Mouse (Mus musculus): Measurements from ENCODE around the gene Panx3. TPM values are rescaled to one million over a fixed set of nuclear protein-coding genes. Genes with fewer than 3 reads are reported as not detected.

Gene Panx3
- polyA plus RNA-seq, 1 experiment from 2014 or later, result not detected

- no peak for ATAC-seq
- Histone ChIP-seq H3K27ac (no peak overlapping the region), H3K4me2 (replicated peaks) (no peak overlapping the region), H3K4me1 (replicated peaks) (peaks cover 21% of the 10 kb centered on the region), H3K9me3 (no peaks in the 10 kb centered on the region), H3K27me3 (no peaks in the 10 kb centered on the region), H3K9ac (replicated peaks) (no peak overlapping the region), H3K36me3 (no peaks in the 10 kb centered on the region), H3K4me3 (replicated peaks) (no peak overlapping the region)
- 96% methylated on average over 2 of the region's 2 CpGs for whole genome bisulfite sequencing
Measured at GRCm38 (mm10) chr9:37629941-37630340, 39.1 kb downstream of the Panx3 start.

GRCm38 (mm10) chr9:37628581-37628980, 40.5 kb downstream of the Panx3 start:
- Histone ChIP-seq H3K27me3 (no peaks in the 10 kb centered on the region), H3K9ac (replicated peaks) (no peak overlapping the region), H3K36me3 (no peaks in the 10 kb centered on the region), H3K9me3 (no peaks in the 10 kb centered on the region), H3K27ac (no peak overlapping the region), H3K4me3 (replicated peaks) (no peak overlapping the region), H3K4me2 (replicated peaks) (no peak overlapping the region), H3K4me1 (replicated peaks) (peaks cover 33% of the 10 kb centered on the region)
- 41% methylated on average over 4 of the region's 4 CpGs for WGBS
- ATAC-seq, result no peak

- H3K4me1 ChIP-seq (replicated peaks), result peaks cover 33% of the 10 kb centered on the region
- 97% methylated on average over 1 of the region's 1 CpGs for WGBS
- no peak for ATAC-seq
- no peak overlapping the region for H3K4me3 ChIP-seq (replicated peaks)
- no peak overlapping the region for H3K4me2 ChIP-seq (replicated peaks)
- H3K27me3 ChIP-seq, result no peaks in the 10 kb centered on the region
- H3K36me3 ChIP-seq, result no peaks in the 10 kb centered on the region
- H3K9ac ChIP-seq (replicated peaks), result no peak overlapping the region
- H3K9me3 ChIP-seq, result no peaks in the 10 kb centered on the region
- H3K27ac ChIP-seq, result no peak overlapping the region
Measured at GRCm38 (mm10) chr9:37627263-37627662, 41.8 kb downstream of the Panx3 start.

- 8% methylated on average over 3 of the region's 3 CpGs for WGBS
- Histone ChIP-seq H3K9ac (replicated peaks) (no peak overlapping the region), H3K9me3 (no peaks in the 10 kb centered on the region), H3K4me2 (replicated peaks) (peak overlapping the region; percentile 20), H3K4me3 (replicated peaks) (no peak overlapping the region), H3K36me3 (no peaks in the 10 kb centered on the region), H3K27ac (peak overlapping the region; percentile 84), H3K27me3 (0 out of 2 replicates have a peak, but pooled peaks cover 3% of the 10 kb centered on the region), H3K4me1 (replicated peaks) (peaks cover 33% of the 10 kb centered on the region)
- ATAC-seq, result peak; percentile 80
Measured at GRCm38 (mm10) chr9:37626103-37626567, 42.9 kb downstream of the Panx3 start.

- H3K9me3 ChIP-seq, result no peaks in the 10 kb centered on the region
- peaks cover 33% of the 10 kb centered on the region for H3K4me1 ChIP-seq (replicated peaks)
- peak; percentile 89 for ATAC-seq
- 0 out of 2 replicates have a peak, but pooled peaks cover 4% of the 10 kb centered on the region for H3K27me3 ChIP-seq
- peak overlapping the region; percentile 84 for H3K27ac ChIP-seq
- H3K4me2 ChIP-seq (replicated peaks), result peak overlapping the region; percentile 20
- peak overlapping the region; percentile 25; the same call in 1 of the 2 replicates for H3K9ac ChIP-seq (replicated peaks)
- no peak overlapping the region for H3K4me3 ChIP-seq (replicated peaks)
- WGBS, result 10% methylated on average over 7 of the region's 7 CpGs
- H3K36me3 ChIP-seq, result no peaks in the 10 kb centered on the region
Measured at GRCm38 (mm10) chr9:37625641-37626040, 43.4 kb downstream of the Panx3 start.

GRCm38 (mm10) chr9:37625129-37625528, 43.9 kb downstream of the Panx3 start:
- Histone ChIP-seq H3K4me1 (replicated peaks) (peaks cover 33% of the 10 kb centered on the region), H3K27me3 (0 out of 2 replicates have a peak, but pooled peaks cover 4% of the 10 kb centered on the region), H3K4me3 (replicated peaks) (no peak overlapping the region), H3K9ac (replicated peaks) (no peak overlapping the region), H3K36me3 (no peaks in the 10 kb centered on the region), H3K9me3 (no peaks in the 10 kb centered on the region), H3K27ac (peak overlapping the region; percentile 84), H3K4me2 (replicated peaks) (peak overlapping the region; percentile 20; the same call in 1 of the 2 replicates)
- ATAC-seq, result peak; percentile 88
- WGBS, result 28% methylated on average over 3 of the region's 3 CpGs

GRCm38 (mm10) chr9:37624502-37624901, 44.5 kb downstream of the Panx3 start:
- H3K4me3 ChIP-seq (replicated peaks), result no peak overlapping the region
- ATAC-seq, result no peak
- no peak overlapping the region for H3K9ac ChIP-seq (replicated peaks)
- H3K36me3 ChIP-seq, result no peaks in the 10 kb centered on the region
- H3K27me3 ChIP-seq, result 0 out of 2 replicates have a peak, but pooled peaks cover 4% of the 10 kb centered on the region
- peaks cover 33% of the 10 kb centered on the region for H3K4me1 ChIP-seq (replicated peaks)
- H3K27ac ChIP-seq, result peak overlapping the region; percentile 84
- no peak overlapping the region for H3K4me2 ChIP-seq (replicated peaks)
- WGBS, result 93% methylated on average over 1 of the region's 1 CpGs
- H3K9me3 ChIP-seq, result no peaks in the 10 kb centered on the region

- Histone ChIP-seq H3K36me3 (no peaks in the 10 kb centered on the region), H3K4me1 (replicated peaks) (peaks cover 33% of the 10 kb centered on the region), H3K4me2 (replicated peaks) (no peak overlapping the region), H3K27ac (no peak overlapping the region), H3K9ac (replicated peaks) (no peak overlapping the region), H3K9me3 (no peaks in the 10 kb centered on the region), H3K4me3 (replicated peaks) (no peak overlapping the region), H3K27me3 (0 out of 2 replicates have a peak, but pooled peaks cover 4% of the 10 kb centered on the region)
- WGBS, result 87% methylated on average over 3 of the region's 3 CpGs
- ATAC-seq, result no peak
Measured at GRCm38 (mm10) chr9:37623981-37624380, 45.1 kb downstream of the Panx3 start.

GRCm38 (mm10) chr9:37621290-37621689, 47.7 kb downstream of the Panx3 start:
- Histone ChIP-seq H3K9ac (replicated peaks) (no peak overlapping the region), H3K4me3 (replicated peaks) (no peak overlapping the region), H3K27ac (no peak overlapping the region), H3K9me3 (no peaks in the 10 kb centered on the region), H3K27me3 (peaks cover 14% of the 10 kb centered on the region), H3K36me3 (no peaks in the 10 kb centered on the region), H3K4me1 (replicated peaks) (peaks cover 25% of the 10 kb centered on the region), H3K4me2 (replicated peaks) (no peak overlapping the region)
- 85% methylated on average over 6 of the region's 6 CpGs for WGBS
- no peak for ATAC-seq

GRCm38 (mm10) chr9:37616770-37617169, 52.3 kb downstream of the Panx3 start:
- ATAC-seq, result no peak
- H3K9me3 ChIP-seq, result no peaks in the 10 kb centered on the region
- no peaks in the 10 kb centered on the region for H3K36me3 ChIP-seq
- no peak overlapping the region for H3K27ac ChIP-seq
- no peak overlapping the region for H3K4me3 ChIP-seq (replicated peaks)
- peaks cover 22% of the 10 kb centered on the region for H3K27me3 ChIP-seq
- 59% methylated on average over 2 of the region's 2 CpGs for WGBS
- H3K4me2 ChIP-seq (replicated peaks), result no peak overlapping the region
- peaks cover 4% of the 10 kb centered on the region for H3K4me1 ChIP-seq (replicated peaks)
- H3K9ac ChIP-seq (replicated peaks), result no peak overlapping the region

GRCm38 (mm10) chr9:37615220-37615619, 53.8 kb downstream of the Panx3 start:
- H3K4me3 ChIP-seq (replicated peaks), result no peak overlapping the region
- H3K4me1 ChIP-seq (replicated peaks), result peaks cover 4% of the 10 kb centered on the region
- no peak overlapping the region for H3K27ac ChIP-seq
- H3K9ac ChIP-seq (replicated peaks), result no peak overlapping the region
- 56% methylated on average over 5 of the region's 5 CpGs for WGBS
- peaks cover 24% of the 10 kb centered on the region for H3K27me3 ChIP-seq
- no peak for ATAC-seq
- H3K9me3 ChIP-seq, result no peaks in the 10 kb centered on the region
- no peaks in the 10 kb centered on the region for H3K36me3 ChIP-seq
- H3K4me2 ChIP-seq (replicated peaks), result no peak overlapping the region

GRCm38 (mm10) chr9:37614316-37614715, 54.7 kb downstream of the Panx3 start:
- ATAC-seq, result peak; percentile 10; the same call in 1 of the 2 replicates
- no peaks in the 10 kb centered on the region for H3K9me3 ChIP-seq
- peak overlapping the region; percentile 59; the same call in 1 of the 2 replicates for H3K4me3 ChIP-seq (replicated peaks)
- H3K4me1 ChIP-seq (replicated peaks), result peaks cover 4% of the 10 kb centered on the region
- peak overlapping the region; percentile 61 for H3K4me2 ChIP-seq (replicated peaks)
- no peaks in the 10 kb centered on the region for H3K36me3 ChIP-seq
- H3K27ac ChIP-seq, result peak overlapping the region; percentile 77; the same call in 1 of the 2 replicates
- peaks cover 24% of the 10 kb centered on the region for H3K27me3 ChIP-seq
- H3K9ac ChIP-seq (replicated peaks), result no peak overlapping the region

- H3K9me3 ChIP-seq, result no peaks in the 10 kb centered on the region
- peaks cover 24% of the 10 kb centered on the region for H3K27me3 ChIP-seq
- peaks cover 4% of the 10 kb centered on the region for H3K4me1 ChIP-seq (replicated peaks)
- H3K27ac ChIP-seq, result peak overlapping the region; percentile 77
- WGBS, result 21% methylated on average over 6 of the region's 6 CpGs
- no peaks in the 10 kb centered on the region for H3K36me3 ChIP-seq
- peak; percentile 76; the same call in 1 of the 2 replicates for ATAC-seq
- peak overlapping the region; percentile 59 for H3K4me3 ChIP-seq (replicated peaks)
- peak overlapping the region; percentile 61 for H3K4me2 ChIP-seq (replicated peaks)
- H3K9ac ChIP-seq (replicated peaks), result peak overlapping the region; percentile 80
Measured at GRCm38 (mm10) chr9:37613911-37614280, 55.1 kb downstream of the Panx3 start.
